Mouse (Mus musculus) forebrain, embryonic 11.5 days (tissue): ENCODE data around the gene Ube2z. TPM values are rescaled to one million over a fixed set of nuclear protein-coding genes. Genes with fewer than 3 reads are reported as not detected.
A peak's percentile ranks its signal among the peaks of the same experiment; 100 is the strongest.

Experiments
- ATAC-seq: fragments of 200-750 bp; cut with Nextera tagmentation; replicated peaks from 2 replicates; pipeline ENCODE4 v1.8.0; 2017; ENCODE audit warnings: moderate TSS enrichment; ENCODE audit not compliant: low FRiP score
- DNase-seq: peaks from one replicate; pipeline ENCODE4 v3.0.0-alpha.2; 2017; ENCODE audit warnings: low spot score
- H3K27ac ChIP-seq: fragments of 300-500 bp; sonication (generic); 2 replicates; pipeline ENCODE4 v1.5.1; 2014; ENCODE audit warnings: low read depth, low read length
- H3K27me3 ChIP-seq: fragments of 300-500 bp; sonication (generic); 2 replicates; pipeline ENCODE4 v1.6.1; 2014; ENCODE audit warnings: mild to moderate bottlenecking, low read length, mixed read lengths; ENCODE audit not compliant: control insufficient read depth, insufficient read depth
- H3K36me3 ChIP-seq: fragments of 300-500 bp; sonication (generic); 2 replicates; pipeline ENCODE4 v1.6.1; 2014; ENCODE audit warnings: mild to moderate bottlenecking, low read length, moderate library complexity, mixed read lengths; ENCODE audit not compliant: control insufficient read depth, insufficient read depth
- H3K4me1 ChIP-seq: fragments of 300-500 bp; sonication (generic); replicated peaks from 2 replicates; pipeline ENCODE4 v1.6.1; 2014; ENCODE audit warnings: low read length, mixed read lengths; ENCODE audit not compliant: control insufficient read depth, insufficient read depth
- H3K4me2 ChIP-seq: fragments of 300-500 bp; sonication (generic); 2 replicates; pipeline ENCODE4 v1.6.1; 2014; ENCODE audit warnings: low read depth, mild to moderate bottlenecking, low read length, moderate library complexity, mixed read lengths; ENCODE audit not compliant: severe bottlenecking
- H3K4me3 ChIP-seq: fragments of 300-500 bp; sonication (generic); 2 replicates; pipeline ENCODE4 v1.5.1; 2014; ENCODE audit warnings: low read depth, low read length
- H3K9ac ChIP-seq: fragments of 300-500 bp; sonication (generic); 2 replicates; pipeline ENCODE4 v1.6.1; 2014; ENCODE audit warnings: low read length
- H3K9me3 ChIP-seq: fragments of 300-500 bp; sonication (generic); 2 replicates; pipeline ENCODE4 v1.6.1; 2016; ENCODE audit warnings: low read length, mixed read lengths; ENCODE audit not compliant: control insufficient read depth
- WGBS: fragments of 180-500 bp; shearing (Covaris S2); extraction: QIAGEN DNeasy Blood & Tissue Kit; methylation state at CpG from one replicate; pipeline ENCODE4 v1.1.7; 2014; 5-methylcytosine and 5-hydroxymethylcytosine counted together
- polyA plus RNA-seq: library from polyadenylated mRNA; unstranded; fragments of >200 nt; fragmentation: Nextera tagmentation; extraction: Ambion mirVana; gene quantifications from 2 replicates; pipeline ENCODE4 v1.2.1, GENCODE M21; 2014

Gene Ube2z
- polyA plus RNA-seq, 1 experiment from 2014 or later = 22.8 TPM

GRCm38 (mm10) chr11:96003100-96003900, 61.9 kb downstream of the Ube2z start:
- H3K36me3 ChIP-seq = no peaks in the 10 kb centered on the region
- 2% methylated on average over 12 of the region's 12 CpGs for WGBS
- H3K4me1 ChIP-seq = peaks cover 7% of the 10 kb centered on the region; the same call in 1 of the 2 replicates
- no peak for ATAC-seq
- H3K27ac ChIP-seq = peak overlapping the region; percentile 99
- DNase-seq = peak; percentile 66
- no peaks in the 10 kb centered on the region for H3K27me3 ChIP-seq
- H3K4me2 ChIP-seq = peak overlapping the region; percentile 94
- peak overlapping the region; percentile 97 for H3K4me3 ChIP-seq
- H3K9ac ChIP-seq = peak overlapping the region; percentile 99
- no peaks in the 10 kb centered on the region for H3K9me3 ChIP-seq

Other genes with a start within 250 kb of the Ube2z start
- 0.51 TPM in 1 of 2 replicates, not detected in the other for gene Phospho1, start 240.9 kb downstream of the Ube2z start, polyA plus RNA-seq
- 3.5 and 5.1 TPM in 2 replicates for gene Gngt2, start 228.2 kb downstream of the Ube2z start, polyA plus RNA-seq
- 0.97 and 1.1 TPM in 2 replicates for gene Abi3, start 222.9 kb downstream of the Ube2z start, polyA plus RNA-seq
- 0.25 TPM in 1 of 2 replicates, not detected in the other for gene B4galnt2, start 150.5 kb downstream of the Ube2z start, polyA plus RNA-seq
- 109 and 114 TPM in 2 replicates for gene Igf2bp1, start 59.4 kb downstream of the Ube2z start, polyA plus RNA-seq
- not detected in 2 replicates for gene Gip, start 40.8 kb downstream of the Ube2z start, polyA plus RNA-seq
- gene Snf8, start 30.5 kb downstream of the Ube2z start, polyA plus RNA-seq = 39.4 and 41.4 TPM in 2 replicates
- 440 and 449 TPM in 2 replicates for gene Atp5g1, start 10.3 kb upstream of the Ube2z start, polyA plus RNA-seq
- not detected in 2 replicates for gene Calcoco2, start 46.6 kb upstream of the Ube2z start, polyA plus RNA-seq
- gene Ttll6, start 68.4 kb upstream of the Ube2z start, polyA plus RNA-seq = not detected in 2 replicates
- gene Hoxb13, start 128.9 kb upstream of the Ube2z start, polyA plus RNA-seq = not detected in 2 replicates
- gene Hoxb9, start 206.1 kb upstream of the Ube2z start, polyA plus RNA-seq = not detected in 2 replicates
- not detected in 2 replicates for gene Hoxb8, start 216.5 kb upstream of the Ube2z start, polyA plus RNA-seq
- gene Hoxb7, start 221.2 kb upstream of the Ube2z start, polyA plus RNA-seq = 0.21 TPM in 1 of 2 replicates, not detected in the other
- gene Hoxb6, start 227.1 kb upstream of the Ube2z start, polyA plus RNA-seq = not detected in 2 replicates
- gene Hoxb5, start 237.9 kb upstream of the Ube2z start, polyA plus RNA-seq = 0.21 TPM in 1 of 2 replicates, not detected in the other